Mouse (Mus musculus): Measurements from ENCODE around the gene Soat2.

DNA sequence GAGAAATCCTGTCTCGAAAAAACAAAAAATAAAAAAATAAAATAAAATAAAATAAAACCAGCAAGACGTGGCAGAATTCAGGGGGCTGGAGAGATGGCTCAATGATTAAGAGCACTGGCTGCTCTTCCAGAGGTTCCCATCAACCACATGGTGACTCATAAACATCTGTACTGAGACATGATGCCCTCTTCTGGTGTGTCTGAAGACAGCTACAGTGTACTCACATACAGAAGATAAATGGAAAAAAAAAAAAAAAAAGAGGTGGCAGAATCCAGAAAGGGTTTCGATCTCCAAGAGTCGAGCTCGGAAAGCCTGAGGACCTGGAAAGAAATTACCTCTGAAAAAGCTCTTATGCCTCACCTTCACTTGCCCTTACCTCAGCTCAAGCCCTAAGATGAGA, 9.2 kb upstream of the Soat2 start:
- TF ChIP-seq CTCF (IDR thresholded peaks at IDR 0.05; ENCODE audit: low read depth) (no peak), EP300 (optimal IDR thresholded peaks at IDR 0.05) (no peak)

All from stomach, postnatal 0 days (tissue).